ENCODE assay signal across 8 mouse cellular contexts in genomic region chr11:101424925-101425813, GRCm38 (mm10). TPM values are rescaled to one million over a fixed set of nuclear protein-coding genes. Genes with fewer than 3 reads are reported as not detected.
DNase-seq lines count a peak whose midpoint lies in the region; ATAC-seq and TF ChIP-seq lines count a peak whose summit lies in the region.

Rundc1 (plus strand) TSS chr11:101425085.
Ptges3l (minus strand) TSS chr11:101425333.

- H3K79me2 ChIP-seq in C2C12 (ENCODE audit: control insufficient read depth, insufficient read depth) (peaks cover 40% of the 10 kb centered on the region), myocyte (ENCODE audit: control insufficient read depth, insufficient read depth) (peaks cover 27% of the 10 kb centered on the region)
- peaks cover 11% of the 10 kb centered on the region; the same call in 1 of the 2 replicates for H3K79me2 ChIP-seq in liver, adult 2 months (ENCODE audit: control insufficient read depth, insufficient read depth, low read length)

- peaks cover 16% of the 10 kb centered on the region for H3K79me3 ChIP-seq in C2C12 (ENCODE audit: low read depth)

- DNase-seq in brain, embryonic 14.5 days (ENCODE audit: low read depth), result peak; percentile 98
- DNase-seq in liver, adult 2 months (ENCODE audit: extremely low read depth, low read depth, low spot score), result peak; percentile 80
- peak; percentile 98 for DNase-seq in splenic B cell, adult 2 months (ENCODE audit: low read depth, low spot score)

- H3K36me3 ChIP-seq in C2C12 (ENCODE audit: control insufficient read depth, insufficient read depth), result peaks cover 13% of the 10 kb centered on the region
- peaks cover 18% of the 10 kb centered on the region for H3K36me3 ChIP-seq in erythroblast, embryonic 14.5 days (ENCODE audit: control insufficient read depth)
- H3K36me3 ChIP-seq in heart, embryonic 11.5 days (ENCODE audit: control insufficient read depth, insufficient read depth, low read length), result peaks cover 3% of the 10 kb centered on the region
- peaks cover 8% of the 10 kb centered on the region for H3K36me3 ChIP-seq in kidney, embryonic 16.5 days (ENCODE audit: insufficient read depth, low read length)
- H3K36me3 ChIP-seq in liver, adult 2 months (ENCODE audit: control insufficient read depth, insufficient read depth, low read length), result peaks cover 2% of the 10 kb centered on the region; the same call in 1 of the 2 replicates
- H3K36me3 ChIP-seq in myocyte (ENCODE audit: control insufficient read depth, insufficient read depth), result no peaks in the 10 kb centered on the region
- H3K36me3 ChIP-seq in splenic B cell, adult 2 months (ENCODE audit: control insufficient read depth, insufficient read depth, low read length, poor library complexity, severe bottlenecking), result peaks cover 4% of the 10 kb centered on the region; the same call in 1 of the 2 replicates

- peak; percentile 88 for ATAC-seq in heart, embryonic 11.5 days (replicated peaks; ENCODE audit: insufficient number of reproducible peaks, low FRiP score, low TSS enrichment)
- peak; percentile 91 for ATAC-seq in kidney, embryonic 16.5 days (ENCODE audit: low FRiP score, low TSS enrichment)

- peak within 1 kb of the TSS; percentile 98 for H3K4me2 ChIP-seq in heart, embryonic 11.5 days
- H3K4me2 ChIP-seq in kidney, embryonic 16.5 days (replicated peaks; ENCODE audit: low read depth, low read length), result peak within 1 kb of the TSS; percentile 80
- peak within 1 kb of the TSS; percentile 98 for H3K4me2 ChIP-seq in myocyte (ENCODE audit: low read depth)

- H3K27me3 ChIP-seq in C2C12 (ENCODE audit: control insufficient read depth, insufficient read depth, insufficient read length), result no peaks in the 10 kb centered on the region
- peaks cover 8% of the 10 kb centered on the region; the same call in 1 of the 2 replicates for H3K27me3 ChIP-seq in erythroblast, embryonic 14.5 days (ENCODE audit: control insufficient read depth)
- no peaks in the 10 kb centered on the region for H3K27me3 ChIP-seq in heart, embryonic 11.5 days (ENCODE audit: control insufficient read depth, insufficient read depth, low read length)
- H3K27me3 ChIP-seq in kidney, embryonic 16.5 days (ENCODE audit: insufficient read depth, low read length), result no peaks in the 10 kb centered on the region
- no peaks in the 10 kb centered on the region for H3K27me3 ChIP-seq in liver, adult 2 months (ENCODE audit: control insufficient read depth, insufficient read depth, low read length)
- H3K27me3 ChIP-seq in myocyte (ENCODE audit: control insufficient read depth, insufficient read depth, insufficient read length), result no peaks in the 10 kb centered on the region
- no peaks in the 10 kb centered on the region for H3K27me3 ChIP-seq in splenic B cell, adult 2 months (ENCODE audit: control insufficient read depth, insufficient read depth, low read length, poor library complexity, severe bottlenecking)

- TF ChIP-seq CTCF in C2C12 (IDR thresholded peaks at IDR 0.05; ENCODE audit: control insufficient read depth, insufficient read depth, insufficient read length), result peak; percentile 17
- TF ChIP-seq CTCF in brain, embryonic 14.5 days (IDR thresholded peaks at IDR 0.05; ENCODE audit: borderline replicate concordance, extremely low read depth, insufficient read depth, insufficient read length), result no peak
- TF ChIP-seq CTCF in liver, adult 2 months (IDR thresholded peaks at IDR 0.05; ENCODE audit: low read depth, low read length), result 0 out of 2 replicates have a peak, but pooled peaks have one; percentile 23

- WGBS in heart, embryonic 11.5 days (ENCODE audit: insufficient replicate concordance), result under 1% methylated on average over 74 of the region's 81 CpGs
- WGBS in kidney, embryonic 16.5 days, result under 1% methylated on average over 74 of the region's 81 CpGs
- under 1% methylated on average over 81 of the region's 81 CpGs for WGBS in liver, adult 2 months

- peaks cover under 1% of the 10 kb centered on the region for H3K9me3 ChIP-seq in erythroblast, embryonic 14.5 days (ENCODE audit: control insufficient read depth, low read length)
- H3K9me3 ChIP-seq in heart, embryonic 11.5 days (replicated peaks; ENCODE audit: control insufficient read depth, low read length), result no peaks in the 10 kb centered on the region
- no peaks in the 10 kb centered on the region for H3K9me3 ChIP-seq in kidney, embryonic 16.5 days (ENCODE audit: low read length)

- peak within 1 kb of the TSS; percentile 75 for H3ac ChIP-seq in C2C12 (ENCODE audit: control insufficient read depth, insufficient read length, low read depth)
- H3ac ChIP-seq in myocyte (ENCODE audit: control insufficient read depth, insufficient read length), result peak within 1 kb of the TSS; percentile 64

- H3K4me1 ChIP-seq in erythroblast, embryonic 14.5 days (ENCODE audit: control insufficient read depth), result peaks cover 37% of the 10 kb centered on the region
- peaks cover 17% of the 10 kb centered on the region for H3K4me1 ChIP-seq in heart, embryonic 11.5 days (ENCODE audit: control insufficient read depth, insufficient read depth, low read length)
- H3K4me1 ChIP-seq in kidney, embryonic 16.5 days (ENCODE audit: insufficient read depth, low read length), result peaks cover 24% of the 10 kb centered on the region
- H3K4me1 ChIP-seq in liver, adult 2 months (ENCODE audit: control insufficient read depth, insufficient read depth, low read length), result peaks cover 14% of the 10 kb centered on the region

- H3K9ac ChIP-seq in heart, embryonic 11.5 days (ENCODE audit: low read depth, low read length), result peak within 1 kb of the TSS; percentile 90
- H3K9ac ChIP-seq in kidney, embryonic 16.5 days (replicated peaks; ENCODE audit: low read length), result peak within 1 kb of the TSS; percentile 77
- peak within 1 kb of the TSS; percentile 95 for H3K9ac ChIP-seq in liver, adult 2 months (ENCODE audit: low read depth, low read length)

- 0 out of 2 replicates have a peak, but pooled peaks have one; percentile 16 for TF ChIP-seq POLR2A in brain, embryonic 14.5 days (IDR thresholded peaks at IDR 0.05; ENCODE audit: borderline replicate concordance, extremely low read depth, insufficient read depth, insufficient read length, poor library complexity, severe bottlenecking)
- TF ChIP-seq POLR2A in liver, adult 2 months (IDR thresholded peaks at IDR 0.05; ENCODE audit: extremely low read depth, insufficient read depth, low read length), result peak; percentile 62; the same call in 1 of the 2 replicates
- peak; percentile 79 for TF ChIP-seq POLR2A in myocyte (IDR thresholded peaks at IDR 0.05; ENCODE audit: insufficient read length, low read depth)

- peak within 1 kb of the TSS; percentile 99 for H3K4me3 ChIP-seq in C2C12 (ENCODE audit: insufficient read depth, poor library complexity, severe bottlenecking)
- peak within 1 kb of the TSS; percentile 81 for H3K4me3 ChIP-seq in erythroblast, embryonic 14.5 days (replicated peaks)
- H3K4me3 ChIP-seq in heart, embryonic 11.5 days (ENCODE audit: low read depth, low read length), result peak within 1 kb of the TSS; percentile 95
- peak within 1 kb of the TSS; percentile 67 for H3K4me3 ChIP-seq in kidney, embryonic 16.5 days (ENCODE audit: low read length)
- peak within 1 kb of the TSS; percentile 97 for H3K4me3 ChIP-seq in liver, adult 2 months (ENCODE audit: insufficient read depth, low read depth, low read length)
- H3K4me3 ChIP-seq in myocyte, result peak within 1 kb of the TSS; percentile 66

- H3K27ac ChIP-seq in heart, embryonic 11.5 days (ENCODE audit: low read depth, low read length), result peak within 1 kb of the TSS; percentile 94
- peak within 1 kb of the TSS; percentile 90 for H3K27ac ChIP-seq in kidney, embryonic 16.5 days (ENCODE audit: low read length)
- peak within 1 kb of the TSS; percentile 72 for H3K27ac ChIP-seq in liver, adult 2 months (replicated peaks; ENCODE audit: insufficient read depth, low read depth, low read length)

TF ChIP-seq in C2C12, 6 proteins besides CTCF, POLR2A, EP300 and RAD21:
- TF ChIP-seq USF1 (IDR thresholded peaks at IDR 0.05; ENCODE audit: low read depth) (no peak), MAX (IDR thresholded peaks at IDR 0.05) (peak; percentile 5)

TF ChIP-seq in myocyte, 11 proteins besides CTCF, POLR2A, EP300 and RAD21:
- TF ChIP-seq POLR2AphosphoS2 (IDR thresholded peaks at IDR 0.05; ENCODE audit: insufficient read length, low read depth) (peak; percentile 69), SRF (IDR thresholded peaks at IDR 0.05; ENCODE audit: control insufficient read depth, insufficient read length, low read depth) (no peak)
TF ChIP-seq in myocyte: peak in this region for 1.

RNA-seq across cellular contexts. Expression of gene Rundc1, which starts in this region (rescaled TPM):
- polyA plus RNA-seq in C2C12 (2012; fragmentation: generic; extraction: Trizol) (10.4 TPM), myocyte (2012; fragmentation: generic; extraction: Trizol) (13.6 TPM)
- 29.9 and 31.2 TPM in 2 replicates for polyA plus RNA-seq in brain, embryonic 14.5 days (2012; rRNA removed)
- 0.20 and 0.24 TPM in 2 replicates for polyA plus RNA-seq in erythroblast, embryonic 14.5 days (2012)
- polyA plus RNA-seq in heart, embryonic 11.5 days (2014; fragmentation: Nextera tagmentation; extraction: Ambion mirVana), result 9.6 and 12.9 TPM in 2 replicates
- polyA plus RNA-seq in kidney, embryonic 16.5 days (2015; fragmentation: Nextera tagmentation; extraction: Ambion mirVana), result 22.8 and 23.8 TPM in 2 replicates
- total RNA-seq in liver, adult 2 months (2014; rRNA removed), result 2.8 and 3.1 TPM in 2 replicates
- polyA plus RNA-seq in liver, adult 2 months (2012; rRNA removed), result 8.6 and 8.9 TPM in 2 replicates

RNA-seq across cellular contexts. Expression of gene Ptges3l, which starts in this region (rescaled TPM):
- polyA plus RNA-seq in C2C12 (2012; fragmentation: generic; extraction: Trizol) (19.2 TPM), myocyte (2012; fragmentation: generic; extraction: Trizol) (58.8 TPM)
- 1.9 and 2.6 TPM in 2 replicates for polyA plus RNA-seq in brain, embryonic 14.5 days (2012; rRNA removed)
- not detected in 2 replicates for polyA plus RNA-seq in erythroblast, embryonic 14.5 days (2012)
- 75.3 and 82.6 TPM in 2 replicates for polyA plus RNA-seq in heart, embryonic 11.5 days (2014; fragmentation: Nextera tagmentation; extraction: Ambion mirVana)
- polyA plus RNA-seq in kidney, embryonic 16.5 days (2015; fragmentation: Nextera tagmentation; extraction: Ambion mirVana), result 10.1 and 10.9 TPM in 2 replicates
- 0.27 and 0.46 TPM in 2 replicates for total RNA-seq in liver, adult 2 months (2014; rRNA removed)
- 0.93 and 1.1 TPM in 2 replicates for polyA plus RNA-seq in liver, adult 2 months (2012; rRNA removed)

Comparison
In these comparisons a context has a peak if more than half of its experiments do, and no peak if none do; other contexts are left out.
1. Peak in every context shown above with its lines: DNase-seq, ATAC-seq, H3K4me3 ChIP-seq and H3K27ac ChIP-seq.
2. POLR2A ChIP-seq: peak in every context shown above with its lines; median percentile 79 in myocyte; 62 in liver, adult 2 months; 16 in brain, embryonic 14.5 days.